Mouse (Mus musculus): ENCODE data around the gene Usp42.

DNA sequence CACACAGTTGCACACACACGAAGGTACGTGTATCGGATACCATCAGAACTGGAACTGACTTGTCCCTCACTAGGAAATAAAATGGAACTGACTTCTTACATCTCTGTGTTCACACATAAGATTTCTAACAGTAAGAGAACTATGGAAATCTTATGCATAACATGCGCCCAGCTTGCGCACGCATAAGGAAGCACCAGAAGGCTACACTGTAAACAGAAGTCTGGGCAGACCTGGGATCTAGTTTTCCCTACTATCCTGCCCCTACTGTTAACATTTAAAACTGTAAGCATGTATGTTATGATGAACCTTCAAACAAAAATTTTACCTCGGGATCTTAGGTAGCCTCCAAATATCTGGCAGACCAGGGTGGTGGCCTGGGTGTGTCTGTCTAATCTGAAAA, 10.1 kb downstream of the Usp42 start:
- TF ChIP-seq POLR2A (IDR thresholded peaks at IDR 0.05; ENCODE audit: extremely low read depth, insufficient read depth, low read length) (no peak), CTCF (IDR thresholded peaks at IDR 0.05; ENCODE audit: low read depth, low read length) (no peak)

Measured in liver, adult 2 months (tissue).